Mouse (Mus musculus) heart, postnatal 14 days (tissue): ENCODE results near the gene Atxn2l. TPM values are rescaled to one million over a fixed set of nuclear protein-coding genes. Genes with fewer than 3 reads are reported as not detected.

Source experiments
- DNase-seq, 2 experiments: peaks; one replicate each; pipeline ENCODE4 v3.0.0; 2021 to 2022
- intact Hi-C: fragments of 180-260 bp; cut with DNase I; formaldehyde crosslinking; loops from one replicate; pipeline ENCODE4 v1.15.1; 2025
- total RNA-seq, 2 experiments: library from RNA; stranded (reverse); gene quantifications; 2 replicates each; pipeline ENCODE4 v1.2.3; 2021

Gene Atxn2l
- total RNA-seq, 2 experiments from 2014 or later = 44.6 to 47.1 TPM

- intact Hi-C loops = no loop called here
Measured at GRCm38 (mm10) chr7:126443997-126444396, 59.2 kb downstream of the Atxn2l start.

More at GRCm38 (mm10) chr7:126443997-126444396, 59.2 kb downstream of the Atxn2l start:
- DNase-seq = no peak

Other genes with a start within 250 kb of the Atxn2l start
- gene Sbk1, start 230.8 kb downstream of the Atxn2l start, total RNA-seq = 10 to 100 TPM; 77.7 to 82.2 TPM
- 10 to 100 TPM in 1 of 2 experiments, 1 to 10 TPM in 1; 2.3 to 13.3 TPM for gene Lat, start 133.9 kb downstream of the Atxn2l start, total RNA-seq
- gene Spns1, start 126.0 kb downstream of the Atxn2l start, total RNA-seq = 10 to 100 TPM; 36.3 to 38.3 TPM
- 1 to 10 TPM; 5.4 to 7.1 TPM for gene Nfatc2ip, start 106.7 kb downstream of the Atxn2l start, total RNA-seq
- gene Cd19, start 88.5 kb downstream of the Atxn2l start, total RNA-seq = under 1 TPM; 0.53 to 0.56 TPM
- gene Rabep2, start 74.7 kb downstream of the Atxn2l start, total RNA-seq = 1 to 10 TPM; 7.7 TPM
- under 1 TPM; 0.48 to 0.49 TPM for gene Atp2a1, start 40.3 kb downstream of the Atxn2l start, total RNA-seq
- gene Sh2b1, start 28.0 kb downstream of the Atxn2l start, total RNA-seq = 10 to 100 TPM; 44.3 to 44.8 TPM
- 100 to 1,000 TPM; 291 to 309 TPM for gene Tufm, start 16.1 kb downstream of the Atxn2l start, total RNA-seq
- gene Eif3c, start 63.0 kb upstream of the Atxn2l start, total RNA-seq = 100 to 1,000 TPM; 138 to 140 TPM
- gene Apobr, start 81.5 kb upstream of the Atxn2l start, total RNA-seq = 1 to 10 TPM in 1 of 2 experiments, under 1 TPM in 1; 0.65 to 1.7 TPM
- gene Cln3, start 82.4 kb upstream of the Atxn2l start, total RNA-seq = 10 to 100 TPM; 13.2 to 13.3 TPM
- not detected for gene Il27, start 91.5 kb upstream of the Atxn2l start, total RNA-seq
- gene Nupr1, start 127.4 kb upstream of the Atxn2l start, total RNA-seq = 1 to 10 TPM; 8.7 to 9.2 TPM
- gene Sgf29, start 145.9 kb upstream of the Atxn2l start, total RNA-seq = 10 to 100 TPM; 24.6 to 28.6 TPM
- 10 to 100 TPM; 38.6 to 43.2 TPM for gene Sult1a1, start 173.0 kb upstream of the Atxn2l start, total RNA-seq
- gene Bola2, start 192.0 kb upstream of the Atxn2l start, total RNA-seq = 10 to 100 TPM; 49.2 to 51.2 TPM
- gene Slx1b, start 192.3 kb upstream of the Atxn2l start, total RNA-seq = 1 to 10 TPM; 5.7 to 7.7 TPM
- 10 to 100 TPM in 1 of 2 experiments, 1 to 10 TPM in 1; 8.8 to 28.1 TPM for gene Coro1a, start 204.3 kb upstream of the Atxn2l start, total RNA-seq